Mouse (Mus musculus) heart, embryonic 10.5 days (tissue): Measurements from ENCODE around the gene Pfdn6. TPM values are rescaled to one million over a fixed set of nuclear protein-coding genes. Genes with fewer than 3 reads are reported as not detected.
"Not testable (repeated sequence)": the region's sequence is repeated elsewhere in the genome, so short reads cannot be mapped to it uniquely, and the experiment has no call there.

Experiments
- DNase-seq: peaks from one replicate; pipeline ENCODE4 v3.0.0-alpha.2; 2017; ENCODE audit warnings: low spot score
- H3K27ac ChIP-seq: fragments of 300-500 bp; sonication (generic); 2 replicates; pipeline ENCODE4 v1.5.1; 2016; ENCODE audit warnings: mild to moderate bottlenecking
- H3K27me3 ChIP-seq: fragments of 300-500 bp; sonication (generic); 2 replicates; pipeline ENCODE4 v1.6.1; 2016; ENCODE audit warnings: mild to moderate bottlenecking; ENCODE audit not compliant: poor library complexity, insufficient read depth, severe bottlenecking
- H3K36me3 ChIP-seq: fragments of 300-500 bp; sonication (generic); 2 replicates; pipeline ENCODE4 v1.6.1; 2016; ENCODE audit warnings: mild to moderate bottlenecking, moderate library complexity
- H3K4me1 ChIP-seq: fragments of 300-500 bp; sonication (generic); 2 replicates; pipeline ENCODE4 v1.6.1; 2016; ENCODE audit warnings: mild to moderate bottlenecking
- H3K4me3 ChIP-seq: fragments of 300-500 bp; sonication (generic); 2 replicates; pipeline ENCODE4 v1.5.1; 2016; ENCODE audit warnings: mild to moderate bottlenecking, moderate library complexity
- H3K9me3 ChIP-seq: fragments of 300-500 bp; sonication (generic); 2 replicates; pipeline ENCODE4 v1.6.1; 2016; ENCODE audit warnings: mild to moderate bottlenecking, moderate library complexity
- WGBS: fragments of 180-500 bp; shearing (Covaris S2); methylation state at CpG from one replicate; pipeline ENCODE4 v1.1.7; 2016; 5-methylcytosine and 5-hydroxymethylcytosine counted together
- polyA plus RNA-seq: library from polyadenylated mRNA; unstranded; fragments of >200 nt; fragmentation: Nextera tagmentation; extraction: Ambion mirVana; gene quantifications from 2 replicates; pipeline ENCODE4 v1.2.1, GENCODE M21; 2016

Gene Pfdn6
- polyA plus RNA-seq, 1 experiment from 2014 or later: 198 TPM

- 66% methylated on average over 4 of the region's 4 CpGs for WGBS
- Histone ChIP-seq H3K27me3 (no peaks in the 10 kb centered on the region), H3K36me3 (no peaks in the 10 kb centered on the region), H3K4me1 (peaks cover 8% of the 10 kb centered on the region), H3K27ac (no peak overlapping the region), H3K4me3 (no peak overlapping the region), H3K9me3 (no peaks in the 10 kb centered on the region)
- DNase-seq: no peak
Observed at GRCm38 (mm10) chr17:33902079-33902478, 38.1 kb downstream of the Pfdn6 start.

DNA sequence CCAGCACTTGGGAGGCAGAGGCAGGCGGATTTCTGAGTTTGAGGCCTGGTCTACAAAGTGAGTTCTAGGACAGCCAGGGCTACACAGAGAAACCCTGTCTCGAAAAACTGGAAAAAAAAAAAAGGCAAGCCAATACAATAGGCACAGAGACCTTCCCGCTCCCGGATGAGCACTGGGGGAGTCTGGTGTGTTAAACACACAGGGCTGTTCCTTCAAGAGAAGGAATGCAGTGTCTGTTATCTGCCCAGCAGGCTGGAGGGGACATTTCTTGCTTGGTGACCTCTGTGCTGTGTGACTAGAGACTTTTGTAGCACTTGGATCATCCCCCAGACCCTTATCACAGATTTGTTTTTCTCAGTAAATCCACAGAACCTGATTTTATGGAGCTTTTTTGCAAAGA lies 38.5 kb downstream of the Pfdn6 start:
- no peaks in the 10 kb centered on the region for H3K36me3 ChIP-seq
- H3K27ac ChIP-seq: no peak overlapping the region
- DNase-seq: no peak
- no peaks in the 10 kb centered on the region for H3K27me3 ChIP-seq
- H3K4me3 ChIP-seq: no peak overlapping the region
- peaks cover 8% of the 10 kb centered on the region for H3K4me1 ChIP-seq
- WGBS: 53% methylated on average over 4 of the region's 4 CpGs
- H3K9me3 ChIP-seq: no peaks in the 10 kb centered on the region

- 82% methylated on average over 4 of the region's 4 CpGs for WGBS
- H3K27ac ChIP-seq: no peak overlapping the region
- no peaks in the 10 kb centered on the region for H3K36me3 ChIP-seq
- peaks cover 8% of the 10 kb centered on the region for H3K4me1 ChIP-seq
- H3K4me3 ChIP-seq: no peak overlapping the region
- no peak for DNase-seq
- H3K9me3 ChIP-seq: no peaks in the 10 kb centered on the region
- H3K27me3 ChIP-seq: no peaks in the 10 kb centered on the region
Observed at GRCm38 (mm10) chr17:33900989-33901314, 39.2 kb downstream of the Pfdn6 start.

- no peaks in the 10 kb centered on the region for H3K27me3 ChIP-seq
- no peaks in the 10 kb centered on the region for H3K9me3 ChIP-seq
- H3K4me3 ChIP-seq: no peak overlapping the region
- 55% methylated on average over 7 of the region's 7 CpGs for WGBS
- H3K27ac ChIP-seq: peak overlapping the region; percentile 59; the same call in 1 of the 2 replicates
- DNase-seq: no peak
- no peaks in the 10 kb centered on the region for H3K36me3 ChIP-seq
- H3K4me1 ChIP-seq: peaks cover 8% of the 10 kb centered on the region
Observed at GRCm38 (mm10) chr17:33900281-33900988, 39.7 kb downstream of the Pfdn6 start.

DNA sequence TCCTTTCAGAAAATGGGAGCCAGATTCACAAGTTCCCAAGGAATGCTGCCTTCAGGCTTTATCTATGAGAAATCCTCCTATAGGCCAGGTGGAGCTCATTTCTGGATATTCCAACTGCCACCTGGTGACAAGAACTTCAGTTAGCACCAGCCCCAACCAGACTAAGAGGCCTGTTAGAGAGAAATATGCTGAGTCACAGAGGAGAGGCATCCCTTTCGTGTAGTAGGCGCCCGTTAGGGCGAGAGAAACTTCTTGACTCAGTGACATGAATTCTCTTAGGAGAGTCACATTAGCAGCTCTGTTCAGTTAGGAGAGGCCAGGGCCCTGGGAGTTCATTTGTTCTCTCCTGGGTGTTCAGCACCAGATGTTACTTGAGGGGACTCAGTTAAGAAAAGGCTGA lies 40.5 kb downstream of the Pfdn6 start:
- no peak overlapping the region for H3K4me3 ChIP-seq
- no peaks in the 10 kb centered on the region for H3K36me3 ChIP-seq
- no peak for DNase-seq
- H3K9me3 ChIP-seq: no peaks in the 10 kb centered on the region
- no peaks in the 10 kb centered on the region for H3K27me3 ChIP-seq
- WGBS: 75% methylated on average over 4 of the region's 4 CpGs
- H3K4me1 ChIP-seq: peaks cover 8% of the 10 kb centered on the region
- H3K27ac ChIP-seq: 0 out of 2 replicates have a peak overlapping the region, but pooled peaks have one; percentile 59

DNA sequence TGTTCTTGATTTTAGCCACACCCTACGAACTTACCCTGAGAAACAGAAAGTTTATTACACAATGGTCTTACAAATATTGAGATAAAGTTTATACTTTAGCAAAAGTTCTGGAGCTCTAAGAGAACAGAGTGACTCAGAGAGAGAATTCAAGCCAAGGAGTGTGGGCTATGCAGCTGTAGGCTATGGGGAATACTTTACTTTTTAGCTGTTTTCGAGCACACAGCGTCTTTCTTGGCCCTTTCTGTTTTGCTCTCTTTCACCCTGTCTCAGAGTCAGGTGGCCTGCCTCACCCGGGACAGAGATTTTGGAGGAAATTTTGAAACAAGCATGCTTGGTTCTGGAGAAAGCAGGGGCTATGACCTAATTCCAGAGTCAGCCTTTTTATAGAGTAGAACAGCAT lies 42.0 kb downstream of the Pfdn6 start:
- H3K4me3 ChIP-seq, H3K36me3 ChIP-seq, H3K4me1 ChIP-seq, DNase-seq, H3K27me3 ChIP-seq, H3K27ac ChIP-seq, H3K9me3 ChIP-seq: not testable (repeated sequence)
- 85% methylated on average over 4 of the region's 4 CpGs for WGBS

DNA sequence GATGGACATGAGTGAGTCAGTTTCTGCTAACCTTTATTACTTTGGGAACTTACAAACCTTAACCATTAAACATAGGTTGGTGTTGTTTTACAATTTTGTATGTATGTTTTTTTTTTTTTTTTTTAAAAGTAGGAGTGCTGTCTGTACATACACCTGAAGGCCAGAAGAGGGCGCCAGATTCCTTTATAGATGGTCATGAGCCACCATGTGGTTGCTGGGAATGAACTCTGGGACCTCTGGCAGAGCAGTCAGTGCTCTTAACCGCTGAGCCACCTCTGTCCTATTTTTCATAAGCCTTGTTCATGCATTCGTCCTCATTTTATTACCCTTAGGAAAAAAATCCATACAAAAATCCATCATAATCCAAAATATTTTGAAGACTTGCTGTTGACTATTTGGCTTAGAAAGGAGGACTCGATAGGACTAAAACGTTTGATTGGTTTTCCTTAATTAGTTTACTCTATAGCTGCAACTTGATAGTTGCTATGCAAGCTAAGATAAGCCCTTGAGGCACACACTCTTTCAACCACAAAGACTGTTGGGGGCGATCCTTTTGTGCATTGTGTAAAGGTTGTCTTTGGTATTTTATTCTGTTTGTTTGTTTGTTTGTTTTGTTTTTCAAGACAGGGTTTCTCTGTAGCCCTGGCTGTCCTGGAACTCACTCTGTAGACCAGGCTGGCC lies 42.9 kb downstream of the Pfdn6 start:
- H3K4me1 ChIP-seq: peaks cover 8% of the 10 kb centered on the region
- H3K27ac ChIP-seq: no peak overlapping the region
- WGBS: 41% methylated on average over 6 of the region's 6 CpGs
- no peaks in the 10 kb centered on the region for H3K9me3 ChIP-seq
- no peaks in the 10 kb centered on the region for H3K27me3 ChIP-seq
- no peak for DNase-seq
- H3K4me3 ChIP-seq: no peak overlapping the region
- H3K36me3 ChIP-seq: no peaks in the 10 kb centered on the region

DNA sequence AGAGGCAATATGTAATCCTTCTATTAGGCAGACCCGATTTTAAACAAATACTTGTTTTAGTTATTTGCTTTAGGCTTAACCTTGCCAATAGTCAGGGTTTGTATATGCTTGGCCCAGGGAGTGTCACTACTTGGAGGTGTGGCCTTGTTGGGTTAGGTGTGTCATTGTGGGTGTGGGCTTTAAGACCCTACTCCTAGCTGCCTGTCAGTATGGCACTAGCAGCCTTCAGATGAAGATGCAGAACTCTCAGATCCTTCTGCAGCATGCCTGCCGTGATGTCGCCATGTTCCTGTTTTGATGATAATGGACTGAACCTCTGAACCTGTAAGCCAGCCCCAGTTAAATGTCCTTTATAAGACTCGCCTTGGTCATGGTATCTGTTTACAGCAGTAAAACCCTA lies 47.1 kb downstream of the Pfdn6 start:
- H3K27me3 ChIP-seq, H3K27ac ChIP-seq, H3K36me3 ChIP-seq, H3K9me3 ChIP-seq, H3K4me3 ChIP-seq, DNase-seq: not testable (repeated sequence)
- H3K4me1 ChIP-seq: peaks cover 11% of the 10 kb centered on the region
- WGBS: 73% methylated on average over 4 of the region's 4 CpGs

DNA sequence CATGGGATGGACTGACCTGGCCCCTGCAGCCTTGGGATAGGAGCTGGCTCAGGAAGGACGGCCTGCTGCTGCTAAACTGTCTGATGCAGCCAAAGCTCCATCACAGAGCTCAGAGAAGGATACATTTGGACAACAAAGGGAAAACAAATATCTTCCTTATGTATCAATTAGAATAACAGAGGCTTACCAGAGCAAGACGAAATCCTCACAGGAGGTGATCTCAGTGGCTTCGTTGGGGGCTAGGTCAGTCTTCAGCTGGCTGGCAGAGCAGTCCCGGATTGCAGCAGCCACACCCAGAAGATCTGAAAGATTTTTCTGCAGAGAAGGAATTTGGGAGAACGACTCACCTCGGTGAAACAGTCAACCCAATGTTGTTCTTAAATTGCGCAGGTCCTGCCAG lies 47.7 kb downstream of the Pfdn6 start:
- no peaks in the 10 kb centered on the region for H3K9me3 ChIP-seq
- 32% methylated on average over 7 of the region's 7 CpGs for WGBS
- peaks cover 11% of the 10 kb centered on the region for H3K4me1 ChIP-seq
- H3K36me3 ChIP-seq: no peaks in the 10 kb centered on the region
- no peaks in the 10 kb centered on the region for H3K27me3 ChIP-seq
- H3K4me3 ChIP-seq: no peak overlapping the region
- DNase-seq: no peak
- no peak overlapping the region for H3K27ac ChIP-seq

DNA sequence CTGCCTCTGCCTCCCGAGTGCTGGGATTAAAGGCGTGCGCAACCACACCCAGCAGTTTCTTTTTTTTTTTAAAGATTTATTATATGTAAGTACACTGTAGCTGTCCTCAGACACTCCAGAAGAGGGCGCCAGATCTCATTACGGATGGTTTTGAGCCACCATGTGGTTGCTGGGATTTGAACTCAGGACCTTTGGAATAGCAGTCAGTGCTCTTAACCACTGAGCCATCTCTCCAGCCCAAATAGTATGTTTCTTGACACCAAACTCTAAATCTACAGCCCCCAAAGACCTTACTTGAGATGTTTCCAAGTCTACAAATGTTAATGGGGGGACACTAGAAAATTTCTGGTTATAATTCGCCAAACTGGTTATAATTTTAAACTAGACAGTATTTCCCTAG lies 48.3 kb downstream of the Pfdn6 start:
- 62% methylated on average over 6 of the region's 6 CpGs for WGBS
- not testable (repeated sequence) for H3K4me3 ChIP-seq, H3K9me3 ChIP-seq, DNase-seq, H3K27ac ChIP-seq, H3K27me3 ChIP-seq, H3K36me3 ChIP-seq
- peaks cover 11% of the 10 kb centered on the region for H3K4me1 ChIP-seq

- Histone ChIP-seq H3K9me3 (no peaks in the 10 kb centered on the region), H3K36me3 (peaks cover 7% of the 10 kb centered on the region), H3K27ac (no peak overlapping the region), H3K4me3 (no peak overlapping the region), H3K4me1 (peaks cover 11% of the 10 kb centered on the region), H3K27me3 (no peaks in the 10 kb centered on the region)
- no peak for DNase-seq
- WGBS: 63% methylated on average over 2 of the region's 2 CpGs
Observed at GRCm38 (mm10) chr17:33891357-33891756, 48.8 kb downstream of the Pfdn6 start.

DNA sequence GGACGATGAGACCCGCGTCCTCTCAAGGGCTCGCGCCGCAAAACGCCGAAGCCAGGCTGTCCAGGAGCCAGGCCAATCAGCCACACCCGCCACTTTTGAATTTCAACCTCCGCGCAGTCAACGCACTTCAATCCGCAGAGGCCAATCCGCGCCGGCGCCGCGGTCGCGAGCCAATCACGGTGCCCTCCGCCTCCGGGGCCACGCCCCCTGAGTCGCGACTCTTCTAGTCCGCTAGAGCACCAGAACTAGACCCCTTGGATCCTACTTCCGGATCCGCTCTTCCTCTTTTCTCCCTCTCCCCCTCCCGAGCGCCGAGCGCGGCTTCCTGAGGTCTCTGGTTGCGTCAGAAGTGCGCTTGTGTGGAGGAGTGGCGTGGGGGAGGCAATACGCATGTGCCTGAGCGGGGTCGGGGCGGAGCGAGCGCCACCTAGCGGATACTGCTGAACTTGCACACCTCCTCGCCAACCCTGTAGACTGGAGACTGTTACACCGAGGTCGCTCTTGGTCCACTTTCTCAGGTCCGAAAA lies 49.5 kb downstream of the Pfdn6 start, which contains the start of gene Kifc1:
TSS of gene Kifc1 (minus strand) at position 129 of the 527 bp plus-strand sequence.
- peak within 1 kb of the TSS; percentile 89 for H3K27ac ChIP-seq

GRCm38 (mm10) chr17:33889941-33890532 lies 50.1 kb downstream of the Pfdn6 start:
- not testable (repeated sequence) for H3K27me3 ChIP-seq, H3K9me3 ChIP-seq
- peak overlapping the region; percentile 77 for H3K4me3 ChIP-seq
- peaks cover 19% of the 10 kb centered on the region for H3K36me3 ChIP-seq
- DNase-seq: peak; percentile 73
- under 1% methylated on average over 42 of the region's 44 CpGs for WGBS
- peak overlapping the region; percentile 89 for H3K27ac ChIP-seq
- peaks cover 11% of the 10 kb centered on the region for H3K4me1 ChIP-seq

More for the DNA sequence above, 49.5 kb downstream of the Pfdn6 start, which contains the start of gene Kifc1:
- H3K4me3 ChIP-seq: peak within 1 kb of the TSS; percentile 77
- DNase-seq: peak; percentile 100
- H3K36me3 ChIP-seq: peaks cover 15% of the 10 kb centered on the region
- WGBS: under 1% methylated on average over 49 of the region's 49 CpGs
- H3K9me3 ChIP-seq: no peaks in the 10 kb centered on the region
- no peaks in the 10 kb centered on the region for H3K27me3 ChIP-seq
- peaks cover 11% of the 10 kb centered on the region for H3K4me1 ChIP-seq
